8 mouse cellular contexts compared by ENCODE assay signal in the genomic region with DNA sequence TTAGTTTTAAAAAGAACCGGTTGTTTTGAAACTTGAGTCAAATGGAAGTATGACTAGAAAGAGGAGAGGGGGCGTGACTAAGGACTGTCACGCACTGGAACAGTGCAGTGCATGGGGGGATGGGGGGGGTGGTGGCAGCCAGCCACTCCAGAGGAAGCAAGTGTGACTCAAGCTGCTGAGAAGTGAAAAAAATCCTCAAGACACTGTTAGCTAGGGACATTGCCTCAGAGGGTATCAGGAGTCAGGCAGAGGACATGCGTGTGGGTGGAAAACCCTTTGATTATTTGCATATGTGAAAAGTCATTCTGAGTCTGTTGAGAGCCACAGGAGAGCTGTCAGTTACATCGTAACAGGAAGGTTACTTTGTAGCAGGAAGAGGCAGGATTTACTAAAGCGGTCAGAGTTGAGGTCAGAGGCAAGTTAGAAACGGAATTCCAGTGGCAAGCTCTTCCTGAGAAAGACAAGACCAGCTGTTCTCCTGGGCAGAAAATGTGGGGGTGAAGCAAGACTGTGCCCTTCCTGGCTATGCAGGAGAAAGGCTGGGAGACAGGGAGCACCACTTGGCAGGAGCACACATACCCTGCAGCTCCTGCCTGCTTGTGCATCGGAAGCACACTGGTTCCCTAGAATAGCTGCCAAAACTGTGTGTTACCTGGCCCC. TPM values are rescaled to one million over a fixed set of nuclear protein-coding genes. Genes with fewer than 3 reads are reported as not detected.
DNase-seq lines count a peak whose midpoint lies in the region; ATAC-seq and TF ChIP-seq lines count a peak whose summit lies in the region.

No protein-coding gene starts in this region.

- no peak for TF ChIP-seq RAD21 in MEL (IDR thresholded peaks at IDR 0.05; ENCODE audit: low read depth, low read length)

- no peaks in the 10 kb centered on the region for H3K27me3 ChIP-seq in MEL (ENCODE audit: control insufficient read depth in 1 of 2, insufficient read depth in 2 of 2, low read length in 2 of 2)
- H3K27me3 ChIP-seq in heart, embryonic 16.5 days (ENCODE audit: control insufficient read depth, insufficient read depth, low read length): no peaks in the 10 kb centered on the region
- no peaks in the 10 kb centered on the region for H3K27me3 ChIP-seq in limb, embryonic 12.5 days

- peak overlapping the region; percentile 48 for H3K27ac ChIP-seq in MEL (ENCODE audit: control insufficient read depth, low read depth, low read length)
- peak overlapping the region; percentile 79 for H3K27ac ChIP-seq in heart, embryonic 16.5 days (ENCODE audit: low read length)
- peak overlapping the region; percentile 83 for H3K27ac ChIP-seq in limb, embryonic 12.5 days

- TF ChIP-seq POLR2A in MEL (IDR thresholded peaks at IDR 0.05; ENCODE audit: control insufficient read depth in 1 of 2, insufficient read depth in 1 of 2, low read depth in 1 of 2, low read length in 2 of 2, poor library complexity in 1 of 2): no peak

- peaks cover 0 to 12% of the 10 kb centered on the region in 2 experiments; a peak in 2 of 4 replicates for H3K36me3 ChIP-seq in MEL (ENCODE audit: control insufficient read depth in 1 of 2, insufficient read depth in 2 of 2, low read length in 2 of 2)
- H3K36me3 ChIP-seq in heart, embryonic 16.5 days (ENCODE audit: control insufficient read depth, insufficient read depth): no peaks in the 10 kb centered on the region
- no peaks in the 10 kb centered on the region for H3K36me3 ChIP-seq in limb, embryonic 12.5 days

- peak overlapping the region; percentile 18 for H3K9ac ChIP-seq in MEL (ENCODE audit: control insufficient read depth, low read depth, low read length, poor library complexity, severe bottlenecking)
- peak overlapping the region; percentile 52 for H3K9ac ChIP-seq in heart, embryonic 16.5 days (ENCODE audit: low read length)
- H3K9ac ChIP-seq in limb, embryonic 12.5 days (replicated peaks): no peak overlapping the region

- peak overlapping the region; percentile 47 for H3K4me2 ChIP-seq in heart, embryonic 16.5 days (ENCODE audit: low read depth, low read length)
- peak overlapping the region; percentile 28 for H3K4me2 ChIP-seq in limb, embryonic 12.5 days

- TF ChIP-seq EP300 in MEL (IDR thresholded peaks at IDR 0.05; ENCODE audit: low read depth in 1 of 2, low read length in 2 of 2): peak; percentile 48; a peak in 2 of 4 replicates

- peak; percentile 26 for DNase-seq in cerebellum, adult 11-12 months
- DNase-seq in cerebellum, postnatal 4 days (ENCODE audit: low spot score in 2 of 2): no peak
- DNase-seq in MEL (ENCODE audit: low read depth, low spot score): peak; percentile 88
- DNase-seq in embryo, embryonic 10.5 days (ENCODE audit: low spot score): peak; percentile 49
- peak; percentile 72 for DNase-seq in naive thymus-derived CD4-positive, alpha-beta T cell, adult 2 months (ENCODE audit: low read depth)
- no peak for DNase-seq in right cerebral cortex, postnatal 10 days (ENCODE audit: low spot score in 2 of 2)

- H3K79me2 ChIP-seq in MEL (ENCODE audit: control insufficient read depth, insufficient read depth, low read length, poor library complexity): no peaks in the 10 kb centered on the region

- peaks cover 6 to 18% of the 10 kb centered on the region in 2 experiments for H3K4me1 ChIP-seq in MEL (ENCODE audit: control insufficient read depth in 1 of 2, insufficient read depth in 2 of 2, low read length in 2 of 2)
- peaks cover 20% of the 10 kb centered on the region for H3K4me1 ChIP-seq in heart, embryonic 16.5 days (ENCODE audit: control insufficient read depth, insufficient read depth, low read length)
- peaks cover 17% of the 10 kb centered on the region for H3K4me1 ChIP-seq in limb, embryonic 12.5 days (replicated peaks)

- TF ChIP-seq CTCF in MEL (IDR thresholded peaks at IDR 0.05 in 2 of 3, conservative IDR thresholded peaks at IDR 0.05 in 1 of 3; ENCODE audit: control insufficient read depth in 1 of 3, insufficient read depth in 1 of 3, low read depth in 2 of 3, low read length in 3 of 3, poor library complexity in 1 of 3, severe bottlenecking in 1 of 3): no peak

- 6% methylated on average over 8 of the region's 8 CpGs for WGBS in heart, embryonic 16.5 days
- 16% methylated on average over 8 of the region's 8 CpGs for WGBS in limb, embryonic 12.5 days

- peak overlapping the region; percentile 15 to 33 for H3K4me3 ChIP-seq in MEL (ENCODE audit: control insufficient read depth in 1 of 2, insufficient read depth in 1 of 2, low read depth in 2 of 2, low read length in 2 of 2)
- H3K4me3 ChIP-seq in heart, embryonic 16.5 days (ENCODE audit: low read length): peak overlapping the region; percentile 7; the same call in 1 of the 2 replicates
- H3K4me3 ChIP-seq in limb, embryonic 12.5 days (replicated peaks): no peak overlapping the region

- H3K9me3 ChIP-seq in MEL (replicated peaks; ENCODE audit: insufficient read depth, low read length): no peaks in the 10 kb centered on the region
- no peaks in the 10 kb centered on the region for H3K9me3 ChIP-seq in heart, embryonic 16.5 days (replicated peaks; ENCODE audit: control insufficient read depth, low read length)
- no peaks in the 10 kb centered on the region for H3K9me3 ChIP-seq in limb, embryonic 12.5 days

- peak; percentile 83 for ATAC-seq in heart, embryonic 16.5 days (replicated peaks; ENCODE audit: extremely low read depth, insufficient read depth, low FRiP score)
- ATAC-seq in limb, embryonic 12.5 days (ENCODE audit: insufficient number of reproducible peaks, insufficient read depth, low FRiP score, low TSS enrichment, low read depth): peak; percentile 47; the same call in 1 of the 2 replicates

TF ChIP-seq in MEL, 35 proteins besides CTCF, POLR2A, EP300 and RAD21:
- TF ChIP-seq USF1 (IDR thresholded peaks at IDR 0.05; ENCODE audit: low read depth, low read length): no peak
- TF ChIP-seq SMC3 (IDR thresholded peaks at IDR 0.05; ENCODE audit: low read depth, low read length): no peak
- TF ChIP-seq MXI1 (IDR thresholded peaks at IDR 0.05; ENCODE audit: low read depth, low read length): peak; percentile 53
- peak; percentile 71 for TF ChIP-seq SIN3A (IDR thresholded peaks at IDR 0.05; ENCODE audit: low read length)
- no peak for TF ChIP-seq POLR2AphosphoS2 (IDR thresholded peaks at IDR 0.05; ENCODE audit: low read length)
- TF ChIP-seq ETS1 (IDR thresholded peaks at IDR 0.05; ENCODE audit: low read depth, low read length): peak; percentile 51; the same call in 1 of the 2 replicates
- peak; percentile 30; the same call in 1 of the 2 replicates for TF ChIP-seq HCFC1 (IDR thresholded peaks at IDR 0.05; ENCODE audit: low read depth, low read length)
- TF ChIP-seq ZNF384 (IDR thresholded peaks at IDR 0.05; ENCODE audit: low read depth, low read length): peak; percentile 76
- TF ChIP-seq MYC (IDR thresholded peaks at IDR 0.05; ENCODE audit: low read depth, low read length): no peak
- no peak for TF ChIP-seq MYB (IDR thresholded peaks at IDR 0.05; ENCODE audit: low read depth, low read length)
- TF ChIP-seq MEF2A (IDR thresholded peaks at IDR 0.05; ENCODE audit: extremely low read depth, insufficient replicate concordance, low read depth, low read length, poor library complexity, severe bottlenecking): no peak
- 0 out of 2 replicates have a peak, but pooled peaks have one; percentile 10 for TF ChIP-seq NRF1 (IDR thresholded peaks at IDR 0.05; ENCODE audit: insufficient read depth, low read depth, low read length, poor library complexity, severe bottlenecking)
- TF ChIP-seq TCF12 (IDR thresholded peaks at IDR 0.05; ENCODE audit: low read depth, low read length): 0 out of 2 replicates have a peak, but pooled peaks have one; percentile 33
- TF ChIP-seq ELF1 (IDR thresholded peaks at IDR 0.05; ENCODE audit: low read depth, low read length): no peak
- TF ChIP-seq BHLHE40 (IDR thresholded peaks at IDR 0.05; ENCODE audit: borderline replicate concordance, low read depth, low read length): no peak
TF ChIP-seq in MEL: peak in this region for 7.

RNA-seq across cellular contexts. Expression of a gene that starts 22.3 kb away (rescaled TPM):
- 5.9 and 6.4 TPM in 2 replicates for total RNA-seq in MEL (2012; rRNA removed)
- 1 to 10 TPM in 1 of 2 experiments, not detected in 1; 8.7 TPM for polyA plus RNA-seq in MEL (2012; ENCODE audit: insufficient read depth in 1 of 2, insufficient read length in 2 of 2, low read depth in 1 of 2, low replicate concordance in 2 of 2, missing spikeins in 1 of 2)
- 28.2 and 28.3 TPM in 2 replicates for polyA plus RNA-seq in heart, embryonic 16.5 days (2015; fragmentation: Nextera tagmentation; extraction: Ambion mirVana)
- 33.6 and 35.3 TPM in 2 replicates for polyA plus RNA-seq in limb, embryonic 12.5 days (2016; fragmentation: Nextera tagmentation; extraction: Ambion mirVana)

RNA-seq across cellular contexts. Expression of a gene that starts 25.7 kb away (rescaled TPM):
- 19.3 and 25.2 TPM in 2 replicates for total RNA-seq in MEL (2012; rRNA removed)
- 10 to 100 TPM in 1 of 2 experiments, not detected in 1; 56.6 TPM for polyA plus RNA-seq in MEL (2012; ENCODE audit: insufficient read depth in 1 of 2, insufficient read length in 2 of 2, low read depth in 1 of 2, low replicate concordance in 2 of 2, missing spikeins in 1 of 2)
- polyA plus RNA-seq in heart, embryonic 16.5 days (2015; fragmentation: Nextera tagmentation; extraction: Ambion mirVana): 11.7 and 13.8 TPM in 2 replicates
- 16.1 and 18.4 TPM in 2 replicates for polyA plus RNA-seq in limb, embryonic 12.5 days (2016; fragmentation: Nextera tagmentation; extraction: Ambion mirVana)

RNA-seq across cellular contexts. Expression of a gene that starts 37.7 kb away (rescaled TPM):
- not detected in 2 replicates for total RNA-seq in MEL (2012; rRNA removed)
- not detected for polyA plus RNA-seq in MEL (2012; ENCODE audit: insufficient read depth in 1 of 2, insufficient read length in 2 of 2, low read depth in 1 of 2, low replicate concordance in 2 of 2, missing spikeins in 1 of 2)
- polyA plus RNA-seq in heart, embryonic 16.5 days (2015; fragmentation: Nextera tagmentation; extraction: Ambion mirVana): 47.0 and 48.6 TPM in 2 replicates
- 30.1 and 34.7 TPM in 2 replicates for polyA plus RNA-seq in limb, embryonic 12.5 days (2016; fragmentation: Nextera tagmentation; extraction: Ambion mirVana)

Comparison
In these comparisons a context has a peak if more than half of its experiments do, and no peak if none do; other contexts are left out.
1. DNase-seq: peak in cerebellum, adult 11-12 months (single experiment), MEL (single experiment), embryo, embryonic 10.5 days (single experiment) and naive thymus-derived CD4-positive, alpha-beta T cell, adult 2 months (single experiment); none in cerebellum, postnatal 4 days (0 of 2) and right cerebral cortex, postnatal 10 days (0 of 2).
2. RNA of a gene that starts 37.7 kb away (polyA plus RNA-seq): 47.0 to 48.6 TPM in heart, embryonic 16.5 days and 30.1 to 34.7 TPM in limb, embryonic 12.5 days; not detected in MEL; every median in the first group is over 10 times any median in the second.
3. Peak in every context shown above with its lines, with median percentiles within 50 percentile points of each other: H3K27ac ChIP-seq.